Mouse (Mus musculus): ENCODE measurements around the gene Aplnr. TPM values are rescaled to one million over a fixed set of nuclear protein-coding genes. Genes with fewer than 3 reads are reported as not detected.

The Aplnr gene
- polyA plus RNA-seq, 1 experiment from 2014 or later = 40.6 TPM

DNA sequence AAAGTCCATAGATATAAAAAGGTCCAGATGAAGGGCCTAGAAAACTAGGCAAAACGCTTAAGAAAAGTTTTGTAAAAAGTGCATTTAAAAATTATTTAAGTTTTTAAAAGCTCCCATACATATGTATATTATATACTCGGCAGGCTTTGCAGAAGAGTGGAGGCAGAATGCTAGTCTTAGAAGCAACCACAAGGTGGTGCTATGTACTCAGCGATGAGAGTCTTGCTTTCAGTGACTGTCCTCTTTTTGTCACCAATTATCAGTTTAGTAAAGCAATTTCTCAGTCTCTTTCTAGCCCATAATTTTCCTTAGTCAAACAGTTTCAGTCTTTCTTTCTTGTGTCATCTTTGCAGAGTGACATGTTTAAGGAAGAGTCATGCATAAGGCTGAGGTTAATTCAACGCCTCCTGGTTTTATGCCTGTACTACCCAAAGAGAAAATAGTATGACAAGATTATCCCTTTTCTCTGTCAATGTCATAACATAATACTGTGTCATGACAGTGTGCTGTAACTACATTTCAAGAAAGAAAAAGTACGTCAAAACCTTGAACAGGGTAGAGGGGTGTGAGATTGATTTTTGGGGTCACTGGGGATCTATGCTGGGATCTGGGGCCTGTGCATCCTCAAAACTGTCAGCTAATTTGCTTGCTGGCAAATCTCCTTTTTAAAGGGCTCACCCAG is 12.7 kb upstream of the Aplnr start:
- Histone ChIP-seq H3K9me3 (replicated peaks) (no peaks in the 10 kb centered on the region), H3K27ac (no peak overlapping the region), H3K36me3 (no peaks in the 10 kb centered on the region), H3K4me1 (no peaks in the 10 kb centered on the region), H3K4me3 (no peak overlapping the region), H3K27me3 (ENCODE audit: low read depth, poor library complexity, severe bottlenecking) (no peaks in the 10 kb centered on the region)
- no peak for DNase-seq (ENCODE audit: low spot score)
- 32% methylated on average over 5 of the region's 5 CpGs for WGBS

DNA sequence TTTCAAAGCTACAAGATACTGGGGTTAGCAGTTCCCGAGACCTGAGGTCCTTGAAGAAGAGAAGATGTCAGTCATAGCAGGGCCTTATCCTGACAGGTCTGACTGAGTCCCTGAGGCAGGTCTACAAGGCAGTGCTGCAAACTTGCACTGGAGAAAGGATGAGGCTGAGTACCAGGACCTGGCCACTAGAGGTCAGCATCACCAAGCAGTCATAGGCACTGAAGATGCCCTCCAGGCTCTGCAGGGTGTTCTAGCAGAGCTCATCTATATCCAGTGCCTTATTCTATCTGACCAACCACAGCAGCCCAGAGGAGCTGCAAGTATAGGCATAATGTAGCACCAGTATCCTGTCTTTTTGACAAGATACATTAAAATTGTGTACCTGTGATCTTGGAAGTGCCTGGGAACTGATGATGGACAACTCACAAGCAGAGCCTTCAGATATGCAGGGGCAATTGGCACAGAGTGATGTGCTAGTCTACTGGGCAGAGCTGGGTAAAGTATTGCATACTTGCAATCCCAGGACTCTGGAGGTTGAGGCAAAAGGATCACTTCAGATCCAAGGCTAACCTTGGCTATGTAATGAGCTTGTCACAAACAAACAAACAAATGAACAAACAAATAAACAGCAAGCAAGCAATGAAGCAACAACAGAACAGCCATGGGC is 12.0 kb upstream of the Aplnr start:
- Histone ChIP-seq H3K4me1 (no peaks in the 10 kb centered on the region), H3K9me3 (replicated peaks) (no peaks in the 10 kb centered on the region), H3K27me3 (ENCODE audit: low read depth, poor library complexity, severe bottlenecking) (no peaks in the 10 kb centered on the region), H3K4me3 (no peak overlapping the region), H3K36me3 (no peaks in the 10 kb centered on the region), H3K27ac (no peak overlapping the region)
- WGBS = 33% methylated on average over 1 of the region's 1 CpGs
- DNase-seq (ENCODE audit: low spot score) = peak; percentile 76

DNA sequence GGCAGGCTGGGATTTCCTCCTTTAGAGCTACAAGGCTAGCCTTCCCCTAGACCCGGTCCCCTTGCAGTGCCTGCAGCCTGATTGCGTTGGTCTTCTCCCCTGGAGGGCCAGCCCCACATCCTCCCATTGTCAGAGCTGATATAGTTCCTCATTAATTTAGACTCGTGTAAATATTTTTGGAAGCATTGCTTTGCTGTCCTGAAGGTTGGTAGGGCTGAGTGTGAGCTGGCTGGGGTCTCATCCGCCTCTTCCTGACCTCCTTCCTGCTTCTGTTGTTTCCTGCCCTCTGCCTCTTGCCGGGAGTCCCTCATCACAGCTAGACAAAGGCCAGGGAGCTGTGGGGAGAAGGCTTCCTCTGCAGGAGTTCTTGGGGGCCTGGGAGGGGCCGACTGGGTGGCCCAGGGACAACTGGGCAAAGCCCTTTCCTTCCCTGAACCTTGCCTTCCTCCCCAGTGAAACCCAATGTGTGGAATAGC is 6.5 kb upstream of the Aplnr start:
- no peaks in the 10 kb centered on the region for H3K27me3 ChIP-seq (ENCODE audit: low read depth, poor library complexity, severe bottlenecking)
- peaks cover 13% of the 10 kb centered on the region for H3K4me1 ChIP-seq
- H3K9me3 ChIP-seq (replicated peaks) = no peaks in the 10 kb centered on the region
- DNase-seq (ENCODE audit: low spot score) = no peak
- no peak overlapping the region for H3K27ac ChIP-seq
- no peak overlapping the region for H3K4me3 ChIP-seq
- H3K36me3 ChIP-seq = no peaks in the 10 kb centered on the region
- WGBS = 49% methylated on average over 6 of the region's 6 CpGs

DNA sequence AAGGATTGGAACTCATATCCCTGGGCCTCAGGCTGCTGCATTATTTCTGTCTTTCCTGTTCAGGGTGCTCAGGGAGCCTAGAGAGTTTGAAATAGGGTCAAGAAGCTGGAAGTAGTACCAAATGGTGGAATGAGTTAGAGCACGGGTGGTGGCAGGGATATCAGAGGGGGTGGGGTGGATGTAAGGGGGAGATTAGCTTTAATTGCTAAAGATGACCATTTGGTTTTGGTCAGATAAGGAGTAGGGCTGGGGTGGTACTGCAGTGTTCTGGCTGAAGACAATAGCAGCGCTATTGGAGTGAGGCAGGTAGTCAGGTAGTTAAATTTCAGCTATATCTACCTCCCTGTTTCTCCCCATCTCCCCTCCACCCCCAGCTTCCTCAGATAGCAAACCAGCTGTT is 4.8 kb upstream of the Aplnr start:
- peaks cover 20% of the 10 kb centered on the region for H3K4me1 ChIP-seq
- 11% methylated on average over 2 of the region's 2 CpGs for WGBS
- peaks cover 1% of the 10 kb centered on the region; the same call in 1 of the 2 replicates for H3K27me3 ChIP-seq (ENCODE audit: low read depth, poor library complexity, severe bottlenecking)
- no peak overlapping the region for H3K4me3 ChIP-seq
- no peaks in the 10 kb centered on the region for H3K36me3 ChIP-seq
- no peaks in the 10 kb centered on the region for H3K9me3 ChIP-seq (replicated peaks)
- no peak for DNase-seq (ENCODE audit: low spot score)
- no peak overlapping the region for H3K27ac ChIP-seq

DNA sequence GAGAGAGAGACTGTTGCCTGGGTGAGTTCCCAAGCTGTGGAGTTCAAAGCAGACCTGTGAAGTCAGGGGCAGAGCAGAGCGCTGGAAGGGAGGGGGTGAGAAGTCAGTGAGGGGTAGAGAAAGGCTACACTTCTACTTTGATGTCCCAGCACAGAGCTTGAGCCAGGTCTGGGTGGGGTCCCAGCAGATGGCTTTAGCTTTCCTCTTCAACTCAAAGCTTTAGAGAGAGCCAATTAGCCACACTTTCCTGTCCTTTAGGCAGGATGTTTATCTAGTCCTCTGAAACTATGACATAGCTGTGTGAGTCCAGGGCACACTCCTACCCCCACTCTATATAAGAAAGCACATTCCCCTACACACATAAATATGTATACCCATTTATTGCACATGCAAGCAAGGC is 4.3 kb upstream of the Aplnr start:
- H3K9me3 ChIP-seq (replicated peaks) = no peaks in the 10 kb centered on the region
- WGBS = 4% methylated on average over 1 of the region's 1 CpGs
- no peak for DNase-seq (ENCODE audit: low spot score)
- H3K27ac ChIP-seq = no peak overlapping the region
- no peaks in the 10 kb centered on the region for H3K36me3 ChIP-seq
- H3K4me1 ChIP-seq = peaks cover 23% of the 10 kb centered on the region
- H3K4me3 ChIP-seq = no peak overlapping the region
- peaks cover 6% of the 10 kb centered on the region; the same call in 1 of the 2 replicates for H3K27me3 ChIP-seq (ENCODE audit: low read depth, poor library complexity, severe bottlenecking)

DNA sequence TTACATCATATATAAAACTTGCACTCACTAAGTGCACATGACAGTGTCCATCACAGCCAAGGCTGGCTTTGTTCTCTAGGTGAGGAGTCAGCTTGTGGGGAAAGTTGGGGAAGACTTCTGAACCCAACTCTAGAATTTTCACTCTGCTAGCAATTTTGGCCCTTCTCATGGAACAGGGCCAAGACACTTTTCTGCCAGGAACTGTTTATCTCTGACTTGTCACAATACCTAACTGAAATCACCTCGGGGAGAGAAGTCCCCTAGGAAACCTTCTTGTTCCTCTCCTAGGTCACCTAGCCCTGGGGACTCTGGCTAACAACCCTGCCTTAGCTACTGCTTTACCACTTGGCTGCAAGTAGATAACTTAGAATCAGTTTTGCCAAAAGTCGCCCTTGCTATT is 3.8 kb upstream of the Aplnr start:
- Histone ChIP-seq H3K27me3 (ENCODE audit: low read depth, poor library complexity, severe bottlenecking) (peaks cover 11% of the 10 kb centered on the region; the same call in 1 of the 2 replicates), H3K9me3 (replicated peaks) (no peaks in the 10 kb centered on the region), H3K27ac (no peak overlapping the region), H3K4me1 (peaks cover 23% of the 10 kb centered on the region), H3K36me3 (no peaks in the 10 kb centered on the region), H3K4me3 (no peak overlapping the region)
- 32% methylated on average over 2 of the region's 2 CpGs for WGBS
- DNase-seq (ENCODE audit: low spot score) = no peak

DNA sequence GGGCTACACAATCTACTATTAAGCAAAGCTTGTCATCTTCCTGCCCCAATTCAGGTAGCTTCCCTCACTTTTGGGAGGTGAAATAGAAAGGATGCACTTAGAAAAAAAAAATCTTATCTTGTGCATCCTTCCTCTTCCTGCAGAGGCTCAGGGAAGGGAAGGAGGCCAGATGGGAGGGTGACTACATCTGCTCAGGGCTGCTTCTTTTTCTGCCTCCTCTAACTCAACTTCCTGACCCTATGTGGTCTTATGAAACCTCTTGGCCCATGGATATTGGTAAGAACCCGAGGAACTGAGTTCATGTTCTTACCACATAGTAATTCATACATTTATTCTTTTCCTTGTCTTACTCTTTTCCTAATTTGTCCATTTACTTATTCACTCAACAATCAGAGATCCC is 926 bp upstream of the Aplnr start:
- 50% methylated on average over 1 of the region's 1 CpGs for WGBS
- no peak overlapping the region for H3K4me3 ChIP-seq
- no peak overlapping the region for H3K27ac ChIP-seq
- no peak for DNase-seq (ENCODE audit: low spot score)
- H3K27me3 ChIP-seq (ENCODE audit: low read depth, poor library complexity, severe bottlenecking) = peaks cover 20% of the 10 kb centered on the region; the same call in 1 of the 2 replicates
- no peaks in the 10 kb centered on the region for H3K9me3 ChIP-seq (replicated peaks)
- no peaks in the 10 kb centered on the region for H3K36me3 ChIP-seq
- peaks cover 23% of the 10 kb centered on the region for H3K4me1 ChIP-seq

DNA sequence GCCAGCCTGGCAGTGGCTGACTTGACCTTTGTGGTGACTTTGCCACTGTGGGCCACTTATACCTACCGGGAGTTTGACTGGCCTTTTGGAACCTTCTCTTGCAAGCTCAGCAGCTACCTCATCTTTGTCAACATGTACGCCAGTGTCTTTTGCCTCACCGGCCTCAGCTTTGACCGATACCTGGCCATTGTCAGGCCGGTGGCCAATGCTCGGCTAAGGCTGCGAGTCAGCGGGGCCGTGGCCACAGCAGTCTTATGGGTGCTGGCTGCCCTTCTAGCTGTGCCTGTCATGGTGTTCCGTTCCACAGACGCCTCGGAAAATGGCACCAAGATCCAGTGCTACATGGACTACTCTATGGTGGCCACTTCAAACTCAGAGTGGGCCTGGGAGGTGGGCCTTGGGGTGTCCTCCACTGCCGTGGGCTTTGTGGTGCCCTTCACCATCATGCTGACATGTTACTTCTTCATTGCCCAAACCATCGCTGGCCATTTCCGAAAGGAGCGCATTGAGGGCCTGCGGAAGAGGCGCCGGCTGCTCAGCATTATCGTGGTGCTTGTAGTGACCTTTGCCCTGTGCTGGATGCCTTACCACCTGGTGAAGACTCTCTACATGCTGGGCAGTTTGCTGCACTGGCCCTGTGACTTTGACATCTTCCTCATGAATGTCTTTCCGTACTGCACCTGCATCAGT is 951 bp downstream of the Aplnr start:
- 72% methylated on average over 21 of the region's 21 CpGs for WGBS
- no peak for DNase-seq (ENCODE audit: low spot score)
- Histone ChIP-seq H3K9me3 (replicated peaks) (no peaks in the 10 kb centered on the region), H3K27me3 (ENCODE audit: low read depth, poor library complexity, severe bottlenecking) (peaks cover 20% of the 10 kb centered on the region; the same call in 1 of the 2 replicates), H3K4me3 (peak overlapping the region; percentile 29), H3K27ac (0 out of 2 replicates have a peak overlapping the region, but pooled peaks have one; percentile 3), H3K4me1 (peaks cover 9% of the 10 kb centered on the region), H3K36me3 (no peaks in the 10 kb centered on the region)

DNA sequence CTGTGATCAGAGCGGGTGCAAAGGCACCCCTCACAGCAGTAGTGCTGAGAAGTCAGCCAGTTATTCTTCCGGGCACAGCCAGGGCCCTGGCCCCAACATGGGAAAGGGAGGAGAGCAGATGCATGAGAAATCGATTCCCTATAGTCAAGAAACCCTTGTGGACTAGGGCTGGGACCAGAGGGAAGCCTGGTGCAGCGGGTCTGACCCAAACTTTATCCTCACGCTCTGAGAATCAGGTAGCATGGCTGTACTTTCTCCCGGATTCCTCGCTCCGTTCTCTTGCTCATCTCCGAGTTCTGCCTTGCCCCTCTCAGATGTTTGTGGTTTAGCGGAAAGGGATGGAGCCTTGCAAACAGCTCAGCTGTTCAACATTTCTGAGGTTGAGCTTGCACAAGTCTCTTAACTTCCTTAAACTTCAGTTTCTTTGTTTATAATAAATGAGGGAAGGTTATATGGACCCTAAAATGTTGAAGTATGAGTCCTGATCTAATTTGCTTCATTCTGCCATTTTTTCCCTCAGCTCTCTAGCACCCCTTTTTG is 1.6 kb downstream of the Aplnr start:
- Histone ChIP-seq H3K4me1 (peaks cover 9% of the 10 kb centered on the region), H3K27ac (0 out of 2 replicates have a peak overlapping the region, but pooled peaks have one; percentile 3), H3K9me3 (replicated peaks) (no peaks in the 10 kb centered on the region), H3K36me3 (no peaks in the 10 kb centered on the region), H3K27me3 (ENCODE audit: low read depth, poor library complexity, severe bottlenecking) (peaks cover 20% of the 10 kb centered on the region; the same call in 1 of the 2 replicates), H3K4me3 (peak overlapping the region; percentile 29)
- DNase-seq (ENCODE audit: low spot score) = no peak
- 44% methylated on average over 10 of the region's 10 CpGs for WGBS

DNA sequence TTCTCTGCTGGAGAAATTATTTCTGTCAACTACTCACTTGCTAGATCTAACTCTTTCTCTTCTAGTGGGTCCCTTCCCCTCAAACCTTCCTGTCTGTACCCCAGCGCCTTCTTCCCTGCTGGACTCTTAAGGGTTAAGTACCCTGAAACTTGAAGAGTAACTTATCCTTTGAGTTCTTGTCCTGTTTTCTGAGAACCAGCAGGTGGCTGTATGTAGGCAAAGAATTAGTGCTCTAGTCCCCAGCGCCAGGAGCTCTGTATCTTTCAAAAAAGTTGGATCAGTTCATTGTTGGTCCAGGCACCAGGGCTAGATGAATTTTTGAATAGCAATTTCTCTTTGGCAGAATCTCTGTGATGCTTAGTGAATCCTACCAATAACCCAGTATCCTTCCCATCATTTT is 2.1 kb downstream of the Aplnr start:
- no peaks in the 10 kb centered on the region for H3K9me3 ChIP-seq (replicated peaks)
- DNase-seq (ENCODE audit: low spot score) = no peak
- peaks cover 9% of the 10 kb centered on the region for H3K4me1 ChIP-seq
- H3K4me3 ChIP-seq = 0 out of 2 replicates have a peak overlapping the region, but pooled peaks have one; percentile 6
- WGBS = 17% methylated on average over 2 of the region's 2 CpGs
- peaks cover 20% of the 10 kb centered on the region; the same call in 1 of the 2 replicates for H3K27me3 ChIP-seq (ENCODE audit: low read depth, poor library complexity, severe bottlenecking)
- no peak overlapping the region for H3K27ac ChIP-seq
- no peaks in the 10 kb centered on the region for H3K36me3 ChIP-seq

DNA sequence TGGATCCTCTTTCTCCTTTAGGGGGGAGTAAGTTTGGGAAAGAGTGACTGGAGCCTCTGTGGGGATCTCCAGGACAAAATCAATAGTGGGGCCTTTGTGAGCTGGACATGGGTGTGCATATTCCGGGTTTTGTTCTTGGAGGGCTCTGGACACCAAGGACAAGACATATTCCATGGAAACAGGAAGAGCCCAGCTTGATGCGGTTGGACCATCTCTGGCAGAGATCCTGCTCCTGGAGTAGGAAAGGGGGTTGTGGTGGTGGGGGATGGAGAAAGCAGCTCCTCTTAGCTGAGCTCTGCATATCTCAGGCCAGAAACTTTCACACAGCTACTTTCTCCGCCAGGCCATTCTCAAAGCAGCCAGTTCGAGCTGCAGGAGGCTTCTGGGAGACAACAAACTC is 3.4 kb downstream of the Aplnr start:
- Histone ChIP-seq H3K27me3 (ENCODE audit: low read depth, poor library complexity, severe bottlenecking) (peaks cover 20% of the 10 kb centered on the region; the same call in 1 of the 2 replicates), H3K9me3 (replicated peaks) (no peaks in the 10 kb centered on the region), H3K27ac (no peak overlapping the region), H3K4me1 (peaks cover 9% of the 10 kb centered on the region), H3K36me3 (no peaks in the 10 kb centered on the region), H3K4me3 (peak overlapping the region; percentile 16)
- DNase-seq (ENCODE audit: low spot score) = no peak
- WGBS = 54% methylated on average over 4 of the region's 4 CpGs

DNA sequence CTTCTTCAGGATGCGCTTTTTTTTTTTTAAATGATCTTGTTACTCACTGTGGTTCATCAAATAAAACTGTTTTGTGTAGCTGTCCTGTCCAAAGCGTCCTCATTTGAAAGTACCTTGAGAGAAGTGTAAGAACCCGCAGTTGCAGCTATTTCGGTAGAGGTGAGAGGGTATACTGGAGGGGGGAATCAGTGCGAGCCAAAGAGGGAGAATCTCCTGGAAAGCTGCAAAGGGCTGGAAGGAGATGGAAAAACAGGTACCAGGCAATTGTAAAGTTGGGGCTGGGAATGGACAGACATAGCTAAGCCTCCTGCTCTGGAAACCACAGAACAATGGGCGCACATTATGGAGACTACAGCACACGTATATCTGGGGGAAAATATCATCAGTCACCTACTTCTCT is 3.8 kb downstream of the Aplnr start:
- H3K4me1 ChIP-seq = peaks cover 9% of the 10 kb centered on the region
- no peaks in the 10 kb centered on the region for H3K9me3 ChIP-seq (replicated peaks)
- no peak for DNase-seq (ENCODE audit: low spot score)
- H3K27me3 ChIP-seq (ENCODE audit: low read depth, poor library complexity, severe bottlenecking) = peaks cover 20% of the 10 kb centered on the region; the same call in 1 of the 2 replicates
- 59% methylated on average over 7 of the region's 7 CpGs for WGBS
- no peaks in the 10 kb centered on the region for H3K36me3 ChIP-seq
- no peak overlapping the region for H3K27ac ChIP-seq
- 0 out of 2 replicates have a peak overlapping the region, but pooled peaks have one; percentile 16 for H3K4me3 ChIP-seq
